Comparison of ENCODE assay signal across 8 mouse cellular contexts in genomic region chrX:168795859-168796848, GRCm38 (mm10). TPM values are rescaled to one million over a fixed set of nuclear protein-coding genes. Genes with fewer than 3 reads are reported as not detected.
DNase-seq lines count a peak whose midpoint lies in the region; ATAC-seq and TF ChIP-seq lines count a peak whose summit lies in the region.

No protein-coding gene starts in this region.

- H3K4me3 ChIP-seq in lung, adult 2 months (replicated peaks; ENCODE audit: extremely low read depth, low read depth, low read length) = peak overlapping the region; percentile 64
- H3K4me3 ChIP-seq in cortical plate, adult 2 months (ENCODE audit: insufficient read depth, low read length) = peak overlapping the region; percentile 27; the same call in 1 of the 2 replicates
- H3K4me3 ChIP-seq in heart, embryonic 10.5 days = peak overlapping the region; percentile 63
- H3K4me3 ChIP-seq in kidney, embryonic 15.5 days (replicated peaks) = peak overlapping the region; percentile 45
- H3K4me3 ChIP-seq in megakaryocyte, embryonic 14.5 days (replicated peaks) = peak overlapping the region; percentile 65

- peak overlapping the region; percentile 85 for H3K4me2 ChIP-seq in kidney, embryonic 15.5 days

- H3K27me3 ChIP-seq in heart, embryonic 10.5 days (ENCODE audit: insufficient read depth, poor library complexity, severe bottlenecking) = peaks cover 32% of the 10 kb centered on the region
- H3K27me3 ChIP-seq in kidney, embryonic 15.5 days = peaks cover 67% of the 10 kb centered on the region
- peaks cover 40% of the 10 kb centered on the region for H3K27me3 ChIP-seq in megakaryocyte, embryonic 14.5 days (replicated peaks)

- H3K4me1 ChIP-seq in lung, adult 2 months (ENCODE audit: control insufficient read depth, insufficient read depth, low read length) = no peaks in the 10 kb centered on the region; the same call in 1 of the 2 replicates
- H3K4me1 ChIP-seq in cortical plate, adult 2 months (ENCODE audit: control insufficient read depth, insufficient read depth, low read length) = no peaks in the 10 kb centered on the region; the same call in 1 of the 2 replicates
- no peaks in the 10 kb centered on the region for H3K4me1 ChIP-seq in heart, embryonic 10.5 days
- no peaks in the 10 kb centered on the region for H3K4me1 ChIP-seq in kidney, embryonic 15.5 days
- H3K4me1 ChIP-seq in megakaryocyte, embryonic 14.5 days = peaks cover 7% of the 10 kb centered on the region; the same call in 1 of the 2 replicates

- H3K36me3 ChIP-seq in heart, embryonic 10.5 days = no peaks in the 10 kb centered on the region
- no peaks in the 10 kb centered on the region for H3K36me3 ChIP-seq in kidney, embryonic 15.5 days
- H3K36me3 ChIP-seq in megakaryocyte, embryonic 14.5 days (replicated peaks; ENCODE audit: low read length) = no peaks in the 10 kb centered on the region

- DNase-seq in lung, adult 2 months = peak; percentile 8
- DNase-seq in lung, postnatal 36 days = no peak
- peak; percentile 73 for DNase-seq in heart, embryonic 10.5 days (ENCODE audit: low spot score)
- DNase-seq in testis, postnatal 14 days (ENCODE audit: low spot score) = peak; percentile 3

- H3K9me3 ChIP-seq in heart, embryonic 10.5 days = no peaks in the 10 kb centered on the region
- H3K9me3 ChIP-seq in kidney, embryonic 15.5 days (replicated peaks) = no peaks in the 10 kb centered on the region
- H3K9me3 ChIP-seq in megakaryocyte, embryonic 14.5 days = peaks cover 17% of the 10 kb centered on the region

- no peak overlapping the region for H3K27ac ChIP-seq in cortical plate, adult 2 months (ENCODE audit: insufficient read depth, low read length)
- H3K27ac ChIP-seq in heart, embryonic 10.5 days = peak overlapping the region; percentile 83
- no peak overlapping the region for H3K27ac ChIP-seq in kidney, embryonic 15.5 days

- TF ChIP-seq POLR2A in lung, adult 2 months (IDR thresholded peaks at IDR 0.05; ENCODE audit: borderline replicate concordance, extremely low read depth, low read depth, low read length) = no peak
- TF ChIP-seq POLR2A in cortical plate, adult 2 months (IDR thresholded peaks at IDR 0.05; ENCODE audit: extremely low read depth, insufficient read depth, low read length) = no peak

- TF ChIP-seq CTCF in lung, adult 2 months (IDR thresholded peaks at IDR 0.05; ENCODE audit: insufficient read depth, low read length) = no peak
- TF ChIP-seq CTCF in cortical plate, adult 2 months (IDR thresholded peaks at IDR 0.05; ENCODE audit: extremely low read depth, insufficient read depth, low read length) = no peak

- 29% methylated on average over 55 of the region's 55 CpGs for WGBS in lung, adult 2 months
- 20% methylated on average over 55 of the region's 55 CpGs for WGBS in heart, embryonic 10.5 days
- WGBS in kidney, embryonic 15.5 days = 20% methylated on average over 55 of the region's 55 CpGs

- ATAC-seq in kidney, embryonic 15.5 days (replicated peaks; ENCODE audit: low FRiP score) = peak; percentile 74
- no peak for ATAC-seq in CD4-positive, CD25-positive, alpha-beta regulatory T cell, adult 4 months

- peak overlapping the region; percentile 21; the same call in 1 of the 2 replicates for H3K9ac ChIP-seq in kidney, embryonic 15.5 days

RNA-seq across cellular contexts. Expression of gene Arhgap6, which starts 1.3 kb away (rescaled TPM):
- polyA plus RNA-seq in lung, adult 2 months (2012; rRNA removed) = 7.2 and 8.4 TPM in 2 replicates
- polyA plus RNA-seq in cortical plate, adult 2 months (2012; rRNA removed) = 2.5 and 3.0 TPM in 2 replicates
- 7.2 and 9.5 TPM in 2 replicates for polyA plus RNA-seq in heart, embryonic 10.5 days (2016; fragmentation: Nextera tagmentation; extraction: Ambion mirVana)
- polyA plus RNA-seq in kidney, embryonic 15.5 days (2015; fragmentation: Nextera tagmentation; extraction: Ambion mirVana) = 3.2 and 3.4 TPM in 2 replicates
- 26.0 and 32.0 TPM in 2 replicates for polyA plus RNA-seq in megakaryocyte, embryonic 14.5 days (2012; ENCODE audit: insufficient read depth, low replicate concordance)
- under 1 TPM in 1 of 2 experiments, not detected in 1; 0.29 TPM for polyA plus RNA-seq in CD4-positive, CD25-positive, alpha-beta regulatory T cell, adult 4 months (2017; shearing (Covaris generic))
